Mouse (Mus musculus) kidney, adult 2 months (tissue): ENCODE results near the gene Oxt. TPM values are rescaled to one million over a fixed set of nuclear protein-coding genes. Genes with fewer than 3 reads are reported as not detected.

ENCODE experiments used
- DNase-seq: peaks from one replicate; pipeline ENCODE4 v3.0.0; 2021
- H3K27ac ChIP-seq: fragments of 200-500 bp; 2 replicates; pipeline ENCODE4 v1.5.1; 2012; ENCODE audit warnings: low read depth, low read length, control low read depth, inconsistent platforms; ENCODE audit not compliant: insufficient read depth
- H3K27me3 ChIP-seq: fragments of 200-500 bp; replicated peaks from 2 replicates; pipeline ENCODE4 v1.6.1; 2012; ENCODE audit warnings: mild to moderate bottlenecking, moderate library complexity, low read length, inconsistent platforms; ENCODE audit not compliant: control insufficient read depth, insufficient read depth
- H3K36me3 ChIP-seq: fragments of 200-500 bp; 2 replicates; pipeline ENCODE4 v1.6.1; 2012; ENCODE audit warnings: mild to moderate bottlenecking, moderate library complexity, low read length, inconsistent platforms; ENCODE audit not compliant: control insufficient read depth, insufficient read depth
- H3K4me1 ChIP-seq: fragments of 200-500 bp; 2 replicates; pipeline ENCODE4 v1.6.1; 2011; ENCODE audit warnings: low read length; ENCODE audit not compliant: control insufficient read depth, insufficient read depth
- H3K4me3 ChIP-seq: fragments of 200-500 bp; 2 replicates; pipeline ENCODE4 v1.5.1; 2011; ENCODE audit warnings: mild to moderate bottlenecking, low read depth, low read length, control low read depth; ENCODE audit not compliant: insufficient read depth
- CTCF ChIP-seq: fragments of 200-500 bp; conservative IDR thresholded peaks from 2 replicates; pipeline ENCODE4 v1.5.1; 2011; ENCODE audit warnings: low read depth, mild to moderate bottlenecking, control low read depth, low read length, moderate library complexity, mixed read lengths; ENCODE audit not compliant: insufficient read depth, insufficient read length
- POLR2A ChIP-seq: fragments of 200-500 bp; IDR thresholded peaks from one replicate; pipeline ENCODE4 v1.6.1; 2011; ENCODE audit warnings: low read depth, low read length, control low read depth
- WGBS: fragments of 180-500 bp; shearing (Covaris S2); methylation state at CpG from one replicate; pipeline ENCODE4 v1.1.7; 2018; 5-methylcytosine and 5-hydroxymethylcytosine counted together
- polyA plus RNA-seq: library from polyadenylated mRNA; depleted of rRNA; stranded (reverse); fragments of >200 nt; gene quantifications from 2 replicates; pipeline ENCODE4 v1.2.3, GENCODE M21; 2012

Oxt gene
- polyA plus RNA-seq, 1 experiment, result not detected

DNA sequence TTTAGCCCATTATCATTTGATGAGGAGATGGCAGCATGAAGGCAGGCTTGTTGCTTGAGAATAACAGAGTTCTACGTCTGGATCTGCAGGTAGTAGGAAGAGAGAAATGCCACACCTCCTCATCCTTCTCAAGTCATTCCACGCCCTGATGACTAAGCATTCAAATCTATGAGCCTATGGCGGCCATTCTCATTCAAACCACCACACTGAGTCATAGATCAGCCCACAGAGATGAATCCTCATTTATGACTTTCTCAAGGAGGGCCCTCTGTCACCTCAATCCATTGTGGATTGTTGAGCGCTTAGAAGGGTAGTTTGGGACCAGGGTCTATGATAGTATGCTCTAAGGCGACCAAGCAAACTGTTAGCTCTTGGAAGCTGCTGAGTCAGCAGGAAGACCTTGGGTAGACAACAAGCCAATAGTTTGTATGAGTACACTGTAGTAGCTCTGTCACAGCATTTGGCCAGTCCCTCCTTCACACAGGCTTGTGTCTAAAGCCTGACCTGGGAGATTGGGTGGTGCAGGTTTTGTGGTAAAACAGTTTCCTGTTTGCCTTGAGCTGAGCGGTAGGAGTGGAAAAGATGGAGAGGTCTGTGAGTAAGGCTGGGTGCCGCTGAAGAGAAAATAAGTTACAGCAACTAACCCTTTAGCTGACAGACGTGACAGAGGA, 37.0 kb upstream of the Oxt start:
- WGBS, result 95% methylated on average over 8 of the region's 8 CpGs
- no peaks in the 10 kb centered on the region for H3K27me3 ChIP-seq
- no peak for DNase-seq
- no peak overlapping the region for H3K4me3 ChIP-seq
- no peak overlapping the region for H3K27ac ChIP-seq
- H3K36me3 ChIP-seq, result peaks cover 3% of the 10 kb centered on the region
- no peaks in the 10 kb centered on the region for H3K4me1 ChIP-seq
- no peak for TF ChIP-seq POLR2A
- no peak for TF ChIP-seq CTCF

GRCm38 (mm10) chr2:130540266-130540665, 35.7 kb upstream of the Oxt start:
- Histone ChIP-seq H3K27me3 (no peaks in the 10 kb centered on the region), H3K27ac (no peak overlapping the region), H3K36me3 (peaks cover 3% of the 10 kb centered on the region), H3K4me3 (no peak overlapping the region), H3K4me1 (no peaks in the 10 kb centered on the region)
- no peak for TF ChIP-seq CTCF
- TF ChIP-seq POLR2A, result no peak
- no peak for DNase-seq
- WGBS, result 81% methylated on average over 9 of the region's 9 CpGs

DNA sequence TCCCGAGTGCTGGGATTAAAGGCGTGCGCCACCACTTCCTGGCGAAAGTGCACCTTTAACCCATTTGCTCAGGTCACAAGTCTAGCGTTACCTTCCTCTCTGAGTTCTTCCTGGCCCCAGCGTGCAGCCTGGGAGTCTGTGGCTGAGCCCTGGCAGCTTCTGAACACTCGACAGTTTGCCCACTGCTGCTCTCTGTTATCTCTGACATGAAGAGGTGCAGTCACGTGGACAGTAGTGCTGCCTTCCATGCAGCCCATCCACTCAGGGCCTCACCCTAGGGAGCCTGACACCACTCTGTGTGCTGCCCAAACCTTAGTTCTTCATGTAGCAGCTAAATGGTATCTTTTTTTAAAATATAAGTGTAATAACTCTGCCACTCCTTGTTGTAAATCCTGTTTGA, 29.0 kb upstream of the Oxt start:
- no peak for TF ChIP-seq CTCF
- no peak for TF ChIP-seq POLR2A
- no peaks in the 10 kb centered on the region for H3K4me1 ChIP-seq
- no peak for DNase-seq
- H3K27me3 ChIP-seq, result no peaks in the 10 kb centered on the region
- no peak overlapping the region for H3K27ac ChIP-seq
- H3K4me3 ChIP-seq, result no peak overlapping the region
- no peaks in the 10 kb centered on the region; the same call in 1 of the 2 replicates for H3K36me3 ChIP-seq
- WGBS, result 85% methylated on average over 8 of the region's 8 CpGs

DNA sequence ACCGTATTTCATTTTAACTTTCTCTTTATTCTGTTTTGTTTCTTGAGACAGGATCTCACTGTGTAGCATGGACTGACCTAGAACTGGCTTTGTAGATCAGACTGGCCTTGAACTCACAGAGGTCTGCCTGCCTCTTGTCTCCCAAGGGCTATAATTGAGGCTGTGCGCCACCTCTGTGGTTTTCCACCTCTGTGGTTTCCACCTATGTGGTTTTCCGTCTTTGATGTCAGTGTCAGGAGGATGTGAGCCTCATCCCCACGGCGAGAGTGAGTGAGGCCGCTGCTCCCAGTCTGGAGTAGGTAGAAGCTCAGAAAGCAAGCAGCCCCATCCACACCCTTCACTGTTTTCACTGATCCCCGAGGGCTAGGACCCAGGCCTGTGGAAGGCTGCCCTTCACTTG, 21.1 kb upstream of the Oxt start:
- no peak overlapping the region for H3K27ac ChIP-seq
- no peak overlapping the region for H3K4me3 ChIP-seq
- H3K36me3 ChIP-seq, result peaks cover 2% of the 10 kb centered on the region; the same call in 1 of the 2 replicates
- WGBS, result 86% methylated on average over 7 of the region's 7 CpGs
- DNase-seq, result no peak
- H3K27me3 ChIP-seq, result no peaks in the 10 kb centered on the region
- no peak for TF ChIP-seq POLR2A
- no peak for TF ChIP-seq CTCF
- H3K4me1 ChIP-seq, result peaks cover 3% of the 10 kb centered on the region; the same call in 1 of the 2 replicates

DNA sequence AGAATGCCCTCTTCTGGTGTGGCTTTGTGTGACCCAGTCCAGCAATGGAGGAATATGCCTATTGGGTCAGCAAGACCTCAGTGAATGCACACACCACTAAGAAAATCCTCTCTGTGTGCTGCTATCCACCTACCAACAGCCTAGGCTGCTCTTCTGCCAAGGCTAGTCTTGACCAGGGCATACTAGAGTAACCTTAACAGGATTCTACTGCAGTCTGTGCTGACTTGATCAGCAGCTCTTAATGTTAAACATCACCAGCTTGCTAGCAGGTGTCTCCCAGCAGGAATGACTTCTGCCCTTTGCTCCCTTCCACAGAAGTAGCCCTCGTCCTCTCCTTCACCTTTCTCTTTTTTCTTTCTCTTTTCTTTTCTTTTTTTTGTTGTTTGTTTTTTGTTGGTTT, 19.7 kb upstream of the Oxt start:
- Histone ChIP-seq H3K27ac (no peak overlapping the region), H3K4me1 (peaks cover 3% of the 10 kb centered on the region; the same call in 1 of the 2 replicates), H3K27me3 (no peaks in the 10 kb centered on the region), H3K36me3 (peaks cover 2% of the 10 kb centered on the region; the same call in 1 of the 2 replicates), H3K4me3 (no peak overlapping the region)
- peak; percentile 70 for DNase-seq
- WGBS, result 57% methylated on average over 1 of the region's 1 CpGs
- TF ChIP-seq CTCF (no peak), POLR2A (no peak)

- H3K27ac ChIP-seq, result no peak overlapping the region
- no peaks in the 10 kb centered on the region for H3K27me3 ChIP-seq
- TF ChIP-seq CTCF (no peak), POLR2A (no peak)
- no peak overlapping the region for H3K4me3 ChIP-seq
- DNase-seq, result no peak
- H3K4me1 ChIP-seq, result peaks cover 3% of the 10 kb centered on the region; the same call in 1 of the 2 replicates
- WGBS, result 95% methylated on average over 2 of the region's 2 CpGs
- H3K36me3 ChIP-seq, result no peaks in the 10 kb centered on the region; the same call in 1 of the 2 replicates
Observed at GRCm38 (mm10) chr2:130557462-130557861, 18.5 kb upstream of the Oxt start.

DNA sequence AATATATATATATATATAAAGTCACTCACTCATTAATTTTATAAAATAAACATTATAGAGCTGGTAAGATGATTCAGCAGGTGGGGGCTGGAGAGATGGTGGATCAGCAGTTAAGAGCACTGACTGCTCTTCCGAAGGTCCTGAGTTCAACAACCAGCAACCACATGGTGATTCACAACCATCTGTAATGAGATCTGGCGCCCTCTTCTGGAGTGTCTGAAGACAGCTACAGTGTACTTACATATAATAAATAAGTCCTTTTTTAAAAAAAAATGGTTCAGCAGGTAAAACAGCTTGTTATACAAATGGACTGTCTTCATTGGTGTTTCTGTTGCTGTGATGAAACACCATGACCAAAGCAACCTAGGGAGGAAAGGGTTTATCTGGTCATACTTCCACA, 18.0 kb upstream of the Oxt start:
- no peak overlapping the region for H3K27ac ChIP-seq
- H3K36me3 ChIP-seq, result no peaks in the 10 kb centered on the region; the same call in 1 of the 2 replicates
- DNase-seq, result no peak
- H3K4me3 ChIP-seq, result no peak overlapping the region
- H3K4me1 ChIP-seq, result peaks cover 8% of the 10 kb centered on the region; the same call in 1 of the 2 replicates
- no peaks in the 10 kb centered on the region for H3K27me3 ChIP-seq
- TF ChIP-seq CTCF, result no peak
- no peak for TF ChIP-seq POLR2A
- WGBS, result 76% methylated on average over 2 of the region's 2 CpGs
